Mouse (Mus musculus) layer of hippocampus, postnatal 25 days (tissue): ENCODE results near the gene Tdrd6. TPM values are rescaled to one million over a fixed set of nuclear protein-coding genes. Genes with fewer than 3 reads are reported as not detected.

Experiments
- DNase-seq, 2 experiments: peaks; one replicate each; pipeline ENCODE4 v3.0.0; 2022; ENCODE audit warnings: mixed read lengths in 2 of 2, low spot score in 1 of 2; ENCODE audit errors: extremely low spot score in 1 of 2
- total RNA-seq, 2 experiments: library from RNA; stranded (reverse); gene quantifications; 2 replicates each; pipeline ENCODE4 v1.2.3; 2021

Gene Tdrd6
- total RNA-seq, 2 experiments from 2014 or later: 0.20 to 0.33 TPM

- DNase-seq: no peak
Measured at GRCm38 (mm10) chr17:43622076-43622475, 8.0 kb downstream of the Tdrd6 start.

- DNase-seq: no peak
Measured at GRCm38 (mm10) chr17:43619156-43619555, 10.9 kb downstream of the Tdrd6 start.

GRCm38 (mm10) chr17:43612221-43612620, 17.9 kb downstream of the Tdrd6 start:
- DNase-seq: no peak

GRCm38 (mm10) chr17:43611586-43611985, 18.5 kb downstream of the Tdrd6 start:
- DNase-seq: peak; percentile 33 to 76

- peak; percentile 37 to 83 for DNase-seq
Measured at GRCm38 (mm10) chr17:43606704-43607103, 23.4 kb downstream of the Tdrd6 start.

GRCm38 (mm10) chr17:43598706-43599105, 31.4 kb downstream of the Tdrd6 start:
- no peak for DNase-seq

- DNase-seq: no peak
Measured at GRCm38 (mm10) chr17:43597742-43598141, 32.4 kb downstream of the Tdrd6 start.

- no peak for DNase-seq
Measured at GRCm38 (mm10) chr17:43592296-43593291, 37.5 kb downstream of the Tdrd6 start.

GRCm38 (mm10) chr17:43590531-43590930, 39.6 kb downstream of the Tdrd6 start:
- DNase-seq: no peak

GRCm38 (mm10) chr17:43589750-43590149, 40.3 kb downstream of the Tdrd6 start:
- no peak for DNase-seq

GRCm38 (mm10) chr17:43587278-43587677, 42.8 kb downstream of the Tdrd6 start:
- no peak for DNase-seq

- no peak for DNase-seq
Measured at GRCm38 (mm10) chr17:43584771-43585170, 45.3 kb downstream of the Tdrd6 start.

- no peak for DNase-seq
Measured at GRCm38 (mm10) chr17:43581012-43581467, 49.1 kb downstream of the Tdrd6 start.

GRCm38 (mm10) chr17:43580456-43580855, 49.6 kb downstream of the Tdrd6 start:
- DNase-seq: no peak

GRCm38 (mm10) chr17:43573624-43574073, 56.5 kb downstream of the Tdrd6 start:
- no peak for DNase-seq

GRCm38 (mm10) chr17:43569287-43569686, 60.8 kb downstream of the Tdrd6 start:
- no peak for DNase-seq

- peak; percentile 41 to 56 for DNase-seq
Measured at GRCm38 (mm10) chr17:43567992-43568888, 61.9 kb downstream of the Tdrd6 start, which contains the start of gene Pla2g7. Gene Pla2g7 (plus strand): TSS chr17:43568098.

- DNase-seq: no peak
Measured at GRCm38 (mm10) chr17:43567593-43567991, 62.5 kb downstream of the Tdrd6 start.
